Mouse (Mus musculus): Measurements from ENCODE around the gene Slc25a33.

Gene Slc25a33

DNA sequence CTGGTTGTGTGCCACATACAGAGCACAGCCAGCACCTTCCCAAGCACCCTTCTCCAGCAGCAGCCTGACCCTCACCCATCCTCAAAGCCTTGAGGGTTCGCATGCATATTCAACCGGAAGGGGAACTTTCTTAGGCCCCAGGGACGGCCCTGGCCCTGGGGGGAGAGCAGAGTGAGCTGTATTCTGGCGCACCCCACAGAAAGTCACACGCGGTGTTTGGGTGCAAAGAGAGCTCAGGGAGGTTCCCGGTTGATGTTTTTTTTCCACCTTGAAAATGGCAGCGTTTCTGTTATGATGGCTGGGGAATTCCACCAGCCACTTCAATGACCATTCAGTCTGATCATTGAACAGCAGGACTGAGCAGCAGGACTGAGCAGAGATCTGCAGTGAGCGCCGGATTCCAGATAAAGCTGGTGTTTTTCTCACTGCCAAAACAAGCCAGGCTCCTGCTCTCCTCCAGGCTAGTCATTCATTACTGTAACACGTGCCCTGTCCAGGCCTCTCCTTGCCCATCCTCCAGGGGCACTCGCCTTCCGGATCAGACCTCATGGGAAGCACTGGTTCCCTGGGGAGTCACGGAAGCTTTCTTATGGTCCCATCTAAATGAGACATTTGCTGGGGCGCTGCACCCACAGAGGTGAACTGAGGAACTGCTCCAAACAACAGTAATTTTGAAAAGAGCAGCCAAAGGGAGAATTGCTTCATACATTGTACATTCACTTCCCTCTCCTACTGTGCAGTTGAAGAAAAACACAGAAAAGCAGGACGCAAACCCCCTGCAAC, 77.7 kb downstream of the Slc25a33 start:
- DNase-seq (ENCODE audit: inconsistent ontology term) = peak; percentile 40

Measured in Muller cell, postnatal 12 days (primary cell).